Mouse (Mus musculus) midbrain, embryonic 15.5 days (tissue): ENCODE data around the gene Jazf1. TPM values are rescaled to one million over a fixed set of nuclear protein-coding genes. Genes with fewer than 3 reads are reported as not detected.

ENCODE experiments used
- ATAC-seq: fragments of 200-750 bp; cut with Nextera tagmentation; replicated peaks from 2 replicates; pipeline ENCODE4 v1.8.0; 2017; ENCODE audit warnings: moderate TSS enrichment
- H3K27ac ChIP-seq: fragments of 300-500 bp; sonication (generic); 2 replicates; pipeline ENCODE4 v1.5.1; 2015; ENCODE audit warnings: mild to moderate bottlenecking, inconsistent platforms
- H3K27me3 ChIP-seq: fragments of 300-500 bp; sonication (generic); replicated peaks from 2 replicates; pipeline ENCODE4 v1.6.1; 2015; ENCODE audit warnings: inconsistent platforms
- H3K36me3 ChIP-seq: fragments of 300-500 bp; sonication (generic); replicated peaks from 2 replicates; pipeline ENCODE4 v1.6.1; 2015; ENCODE audit warnings: inconsistent platforms
- H3K4me1 ChIP-seq: fragments of 300-500 bp; sonication (generic); 2 replicates; pipeline ENCODE4 v1.6.1; 2015; ENCODE audit warnings: inconsistent platforms
- H3K4me2 ChIP-seq: fragments of 300-500 bp; sonication (generic); 2 replicates; pipeline ENCODE4 v1.6.1; 2015; ENCODE audit warnings: inconsistent platforms, mild to moderate bottlenecking, moderate library complexity
- H3K4me3 ChIP-seq: fragments of 300-500 bp; sonication (generic); 2 replicates; pipeline ENCODE4 v1.5.1; 2015; ENCODE audit warnings: mild to moderate bottlenecking, inconsistent platforms
- H3K9ac ChIP-seq: fragments of 300-500 bp; sonication (generic); 2 replicates; pipeline ENCODE4 v1.6.1; 2015; ENCODE audit warnings: mild to moderate bottlenecking, inconsistent platforms
- H3K9me3 ChIP-seq: fragments of 300-500 bp; sonication (generic); 2 replicates; pipeline ENCODE4 v1.6.1; 2016; ENCODE audit warnings: inconsistent platforms
- WGBS: fragments of 180-500 bp; shearing (Covaris S2); methylation state at CpG from one replicate; pipeline ENCODE4 v1.1.7; 2015; ENCODE audit warnings: mixed read lengths; 5-methylcytosine and 5-hydroxymethylcytosine counted together
- polyA plus RNA-seq: library from polyadenylated mRNA; unstranded; fragments of >200 nt; fragmentation: Nextera tagmentation; extraction: Ambion mirVana; gene quantifications from 2 replicates; pipeline ENCODE4 v1.2.1, GENCODE M21; 2015

The Jazf1 gene
- polyA plus RNA-seq, 1 experiment from 2014 or later, result 51.4 TPM

- H3K4me3 ChIP-seq, result no peak overlapping the region
- no peak for ATAC-seq
- H3K4me1 ChIP-seq, result peaks cover 24% of the 10 kb centered on the region
- 58% methylated on average over 13 of the region's 13 CpGs for WGBS
- H3K9ac ChIP-seq, result no peak overlapping the region
- no peaks in the 10 kb centered on the region for H3K9me3 ChIP-seq
- no peak overlapping the region for H3K27ac ChIP-seq
- H3K36me3 ChIP-seq, result no peaks in the 10 kb centered on the region
- no peaks in the 10 kb centered on the region for H3K27me3 ChIP-seq
- no peak overlapping the region for H3K4me2 ChIP-seq
Measured at GRCm38 (mm10) chr6:52963840-52964690, 104.4 kb downstream of the Jazf1 start.

- Histone ChIP-seq H3K4me1 (peaks cover 24% of the 10 kb centered on the region), H3K4me3 (no peak overlapping the region), H3K9ac (no peak overlapping the region), H3K36me3 (no peaks in the 10 kb centered on the region), H3K4me2 (no peak overlapping the region), H3K27me3 (no peaks in the 10 kb centered on the region), H3K27ac (no peak overlapping the region), H3K9me3 (no peaks in the 10 kb centered on the region)
- ATAC-seq, result 0 out of 2 replicates have a peak, but pooled peaks have one; percentile 26
- 50% methylated on average over 6 of the region's 6 CpGs for WGBS
Measured at GRCm38 (mm10) chr6:52963430-52963732, 105.0 kb downstream of the Jazf1 start.

- no peak for ATAC-seq
- no peak overlapping the region for H3K9ac ChIP-seq
- WGBS, result 61% methylated on average over 4 of the region's 4 CpGs
- no peaks in the 10 kb centered on the region for H3K9me3 ChIP-seq
- H3K4me2 ChIP-seq, result no peak overlapping the region
- no peak overlapping the region for H3K27ac ChIP-seq
- no peak overlapping the region for H3K4me3 ChIP-seq
- H3K36me3 ChIP-seq, result no peaks in the 10 kb centered on the region
- H3K4me1 ChIP-seq, result peaks cover 24% of the 10 kb centered on the region
- no peaks in the 10 kb centered on the region for H3K27me3 ChIP-seq
Measured at GRCm38 (mm10) chr6:52962600-52963429, 105.6 kb downstream of the Jazf1 start.

- Histone ChIP-seq H3K9me3 (no peaks in the 10 kb centered on the region), H3K4me2 (no peak overlapping the region), H3K27ac (no peak overlapping the region), H3K4me3 (no peak overlapping the region), H3K27me3 (no peaks in the 10 kb centered on the region), H3K9ac (no peak overlapping the region), H3K36me3 (no peaks in the 10 kb centered on the region), H3K4me1 (peaks cover 24% of the 10 kb centered on the region)
- no peak for ATAC-seq
- WGBS, result 72% methylated on average over 6 of the region's 6 CpGs
Measured at GRCm38 (mm10) chr6:52961660-52962490, 106.6 kb downstream of the Jazf1 start.

GRCm38 (mm10) chr6:52957730-52958129 is 110.7 kb downstream of the Jazf1 start:
- WGBS, result 11% methylated on average over 4 of the region's 4 CpGs
- Histone ChIP-seq H3K4me1 (peaks cover 5% of the 10 kb centered on the region; the same call in 1 of the 2 replicates), H3K4me2 (no peak overlapping the region), H3K4me3 (no peak overlapping the region), H3K36me3 (no peaks in the 10 kb centered on the region), H3K27ac (no peak overlapping the region), H3K9ac (no peak overlapping the region), H3K27me3 (no peaks in the 10 kb centered on the region), H3K9me3 (no peaks in the 10 kb centered on the region)
- ATAC-seq, result no peak

- no peak for ATAC-seq
- peaks cover 9% of the 10 kb centered on the region; the same call in 1 of the 2 replicates for H3K4me1 ChIP-seq
- H3K27me3 ChIP-seq, result no peaks in the 10 kb centered on the region
- no peak overlapping the region for H3K4me3 ChIP-seq
- H3K27ac ChIP-seq, result no peak overlapping the region
- H3K4me2 ChIP-seq, result no peak overlapping the region
- H3K9ac ChIP-seq, result no peak overlapping the region
- 65% methylated on average over 2 of the region's 2 CpGs for WGBS
- H3K9me3 ChIP-seq, result no peaks in the 10 kb centered on the region
- H3K36me3 ChIP-seq, result no peaks in the 10 kb centered on the region
Measured at GRCm38 (mm10) chr6:52956131-52956530, 112.3 kb downstream of the Jazf1 start.

GRCm38 (mm10) chr6:52955304-52955703 is 113.1 kb downstream of the Jazf1 start:
- H3K36me3 ChIP-seq, result no peaks in the 10 kb centered on the region
- no peak for ATAC-seq
- no peak overlapping the region for H3K27ac ChIP-seq
- no peaks in the 10 kb centered on the region for H3K9me3 ChIP-seq
- H3K4me1 ChIP-seq, result peaks cover 9% of the 10 kb centered on the region; the same call in 1 of the 2 replicates
- no peak overlapping the region for H3K4me2 ChIP-seq
- 89% methylated on average over 2 of the region's 2 CpGs for whole genome bisulfite sequencing
- no peak overlapping the region for H3K9ac ChIP-seq
- H3K4me3 ChIP-seq, result no peak overlapping the region
- H3K27me3 ChIP-seq, result no peaks in the 10 kb centered on the region

GRCm38 (mm10) chr6:52954861-52955260 is 113.6 kb downstream of the Jazf1 start:
- 95% methylated on average over 3 of the region's 3 CpGs for WGBS
- ATAC-seq, result no peak
- H3K4me2 ChIP-seq, result no peak overlapping the region
- peaks cover 9% of the 10 kb centered on the region; the same call in 1 of the 2 replicates for H3K4me1 ChIP-seq
- no peak overlapping the region for H3K27ac ChIP-seq
- H3K9me3 ChIP-seq, result no peaks in the 10 kb centered on the region
- H3K9ac ChIP-seq, result no peak overlapping the region
- no peaks in the 10 kb centered on the region for H3K36me3 ChIP-seq
- H3K27me3 ChIP-seq, result no peaks in the 10 kb centered on the region
- no peak overlapping the region for H3K4me3 ChIP-seq

- Histone ChIP-seq H3K4me1 (peaks cover 9% of the 10 kb centered on the region; the same call in 1 of the 2 replicates), H3K4me2 (no peak overlapping the region), H3K9ac (no peak overlapping the region), H3K27ac (no peak overlapping the region), H3K9me3 (no peaks in the 10 kb centered on the region), H3K36me3 (no peaks in the 10 kb centered on the region), H3K27me3 (no peaks in the 10 kb centered on the region), H3K4me3 (no peak overlapping the region)
- 83% methylated on average over 9 of the region's 9 CpGs for WGBS
- no peak for ATAC-seq
Measured at GRCm38 (mm10) chr6:52954441-52954840, 114.0 kb downstream of the Jazf1 start.

GRCm38 (mm10) chr6:52952526-52952900 is 115.9 kb downstream of the Jazf1 start:
- Histone ChIP-seq H3K27me3 (no peaks in the 10 kb centered on the region), H3K9me3 (no peaks in the 10 kb centered on the region), H3K27ac (no peak overlapping the region), H3K4me1 (peaks cover 9% of the 10 kb centered on the region; the same call in 1 of the 2 replicates), H3K9ac (no peak overlapping the region), H3K4me3 (no peak overlapping the region), H3K36me3 (no peaks in the 10 kb centered on the region), H3K4me2 (no peak overlapping the region)
- 0 out of 2 replicates have a peak, but pooled peaks have one; percentile 30 for ATAC-seq
- 29% methylated on average over 8 of the region's 8 CpGs for WGBS

- Histone ChIP-seq H3K27me3 (no peaks in the 10 kb centered on the region), H3K4me1 (peaks cover 9% of the 10 kb centered on the region; the same call in 1 of the 2 replicates), H3K4me3 (no peak overlapping the region), H3K4me2 (no peak overlapping the region), H3K36me3 (no peaks in the 10 kb centered on the region), H3K9ac (no peak overlapping the region), H3K27ac (no peak overlapping the region), H3K9me3 (no peaks in the 10 kb centered on the region)
- ATAC-seq, result no peak
- WGBS, result 84% methylated on average over 7 of the region's 7 CpGs
Measured at GRCm38 (mm10) chr6:52951871-52952525, 116.4 kb downstream of the Jazf1 start.
